Mouse (Mus musculus): ENCODE data around the gene Dpf3.

The Dpf3 gene

DNA sequence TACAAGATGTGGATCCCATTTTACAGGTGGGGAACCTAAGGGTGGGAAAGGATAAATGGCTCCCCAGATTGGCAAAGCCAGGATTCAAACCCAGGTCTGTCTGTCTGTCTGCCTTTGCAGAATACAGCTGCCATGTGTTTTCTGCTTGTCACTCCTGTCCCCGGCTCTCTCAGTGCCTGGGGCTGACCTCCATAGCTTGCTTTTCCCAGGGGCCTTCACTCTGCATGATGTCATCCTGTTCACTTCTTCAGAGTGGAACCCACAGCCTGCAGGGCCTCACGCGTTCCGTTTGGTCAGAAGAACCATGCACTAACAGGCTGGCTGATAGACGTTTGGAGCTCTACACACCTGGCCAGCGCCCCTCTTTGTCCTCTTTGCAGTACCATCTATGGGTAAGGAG is 184.3 kb downstream of the Dpf3 start:
- in situ Hi-C loops (cut with MboI; ENCODE audit: unreplicated experiment in 2 of 2), result no loop called here

DNA sequence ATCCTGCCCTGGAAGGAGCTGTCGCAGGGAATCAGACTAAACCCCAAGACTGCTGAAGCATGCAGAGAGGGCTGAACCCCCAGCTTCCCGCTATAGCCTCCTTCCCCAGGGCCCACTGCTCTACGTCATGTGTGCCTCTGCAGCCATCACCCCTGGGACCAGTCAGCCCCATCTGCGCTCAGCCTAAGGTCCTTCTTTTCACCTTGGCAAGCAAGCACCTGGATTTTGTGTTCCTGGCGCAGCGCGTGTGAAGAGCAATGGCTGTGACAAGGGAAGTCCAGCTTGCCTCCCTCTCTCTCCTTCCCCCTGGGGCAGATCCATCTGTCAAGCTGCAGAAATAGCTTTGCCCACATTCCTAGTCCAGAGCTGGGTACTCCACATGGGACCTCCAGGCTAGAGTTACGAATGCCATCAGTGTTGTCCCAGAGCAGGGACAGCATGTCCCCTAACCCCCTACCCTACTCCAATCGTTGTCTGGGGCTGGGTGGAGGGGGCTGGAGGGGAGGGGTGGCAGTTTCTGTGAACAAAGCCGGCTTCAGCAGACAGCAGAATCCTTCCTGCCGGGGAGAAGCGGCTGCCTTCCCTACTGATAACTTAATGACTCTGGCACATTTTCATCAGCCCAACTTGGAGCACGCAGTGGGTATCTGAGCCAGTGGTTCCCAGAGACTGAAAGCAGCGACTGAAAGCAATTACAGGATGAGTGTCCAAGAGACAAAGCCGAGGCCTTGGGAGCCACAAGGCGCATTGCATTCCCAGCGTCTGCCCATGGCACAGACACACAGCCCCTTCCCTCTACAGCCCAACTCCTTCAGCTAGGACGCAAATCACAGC is 185.0 kb downstream of the Dpf3 start:
- in situ Hi-C loops (cut with MboI; ENCODE audit: unreplicated experiment in 2 of 2), result no loop called here

DNA sequence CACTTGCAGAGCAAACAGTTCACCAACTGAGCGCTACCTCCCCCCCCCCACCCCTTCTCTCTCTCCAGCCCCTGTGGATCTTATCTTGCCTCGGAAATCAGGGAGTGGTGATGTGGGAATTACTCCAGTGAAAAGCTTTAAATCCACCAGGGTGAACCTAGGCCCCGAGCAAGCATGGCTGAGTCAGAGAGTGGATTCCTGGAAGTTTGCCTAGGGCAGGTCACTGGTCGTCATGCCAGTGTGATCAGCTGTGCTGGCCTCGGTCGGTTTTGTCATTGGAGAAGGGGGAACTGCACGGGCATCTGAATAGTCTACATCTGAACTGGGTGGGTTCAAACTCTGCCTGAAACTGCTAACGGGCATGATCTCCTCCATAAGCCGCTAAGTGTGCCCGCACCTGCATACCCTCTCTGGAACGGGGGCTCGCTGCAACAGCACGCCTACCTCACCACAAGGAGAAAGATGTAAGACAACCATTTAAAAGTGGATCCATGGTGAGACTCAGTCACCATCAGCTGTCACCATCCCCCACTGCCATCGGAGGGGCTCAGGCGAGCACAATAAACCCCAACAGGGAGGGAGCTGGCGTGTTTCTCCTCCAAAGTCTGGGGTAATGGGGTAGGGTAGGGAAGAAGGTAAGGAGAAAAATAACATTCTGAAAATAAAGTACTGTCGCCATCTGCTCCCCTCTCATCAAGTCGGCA is 185.7 kb downstream of the Dpf3 start:
- in situ Hi-C loops (cut with MboI; ENCODE audit: unreplicated experiment in 2 of 2), result no loop called here

DNA sequence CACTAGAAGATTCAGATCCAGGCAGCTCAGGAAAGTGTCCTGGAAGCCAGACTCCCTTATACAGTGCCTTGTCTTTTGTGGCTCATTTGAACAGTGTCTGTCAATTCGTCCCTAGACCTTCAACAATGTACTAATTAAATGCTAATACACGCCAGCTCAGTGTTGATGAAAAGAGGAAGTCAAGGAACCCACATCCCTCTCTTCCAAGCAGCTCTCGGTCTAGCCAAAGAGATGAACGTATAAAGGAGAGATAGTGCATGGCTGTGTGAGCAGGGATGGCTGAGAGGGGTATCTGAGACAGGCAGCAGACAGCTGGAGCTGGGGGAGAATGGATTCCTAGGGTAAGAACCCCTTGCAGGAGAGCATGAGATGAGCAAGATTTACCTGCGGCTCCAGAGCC is 189.2 kb downstream of the Dpf3 start:
- in situ Hi-C loops (cut with MboI; ENCODE audit: unreplicated experiment in 2 of 2), result no loop called here

DNA sequence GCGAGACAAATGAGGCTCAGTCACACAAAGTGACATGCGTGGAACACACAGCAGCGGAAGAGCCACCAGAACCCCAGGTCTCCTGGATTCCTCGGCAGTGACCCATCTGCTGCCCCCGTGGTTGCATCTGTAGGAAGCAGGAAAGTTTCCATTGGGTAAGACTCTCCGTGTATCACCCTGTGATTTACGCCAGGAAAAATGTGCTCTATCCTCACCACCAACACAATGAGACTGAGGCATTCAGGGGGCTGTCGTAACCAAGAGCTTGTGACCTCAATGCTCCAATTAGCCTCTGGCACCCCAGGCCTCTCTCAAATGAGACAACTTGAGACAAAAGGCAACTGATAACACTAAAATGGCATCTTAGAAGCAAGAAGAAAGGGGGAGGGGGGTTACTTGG is 192.5 kb downstream of the Dpf3 start:
- in situ Hi-C loops (cut with MboI; ENCODE audit: unreplicated experiment in 2 of 2), result no loop called here

DNA sequence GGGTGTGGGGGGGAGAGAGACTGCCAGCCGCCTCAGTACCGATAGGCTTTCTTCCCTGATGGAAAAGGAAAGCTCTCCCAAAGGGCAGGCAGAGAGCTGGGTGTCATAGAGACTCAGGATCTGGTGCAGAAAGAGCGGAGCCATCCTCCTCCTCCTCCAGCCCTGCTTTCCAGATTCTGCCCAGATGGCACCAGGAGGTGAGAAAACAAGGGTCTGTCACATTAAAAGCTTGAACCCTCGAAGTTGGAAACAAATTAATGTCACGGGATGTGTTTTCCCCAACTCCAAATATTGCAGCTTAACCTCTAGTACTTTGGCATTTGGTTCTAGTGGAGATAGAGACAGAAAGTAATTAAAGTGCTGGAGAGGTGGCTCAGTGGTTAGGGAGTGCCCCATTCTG is 195.6 kb downstream of the Dpf3 start:
- in situ Hi-C loops (cut with MboI; ENCODE audit: unreplicated experiment in 2 of 2), result no loop called here

DNA sequence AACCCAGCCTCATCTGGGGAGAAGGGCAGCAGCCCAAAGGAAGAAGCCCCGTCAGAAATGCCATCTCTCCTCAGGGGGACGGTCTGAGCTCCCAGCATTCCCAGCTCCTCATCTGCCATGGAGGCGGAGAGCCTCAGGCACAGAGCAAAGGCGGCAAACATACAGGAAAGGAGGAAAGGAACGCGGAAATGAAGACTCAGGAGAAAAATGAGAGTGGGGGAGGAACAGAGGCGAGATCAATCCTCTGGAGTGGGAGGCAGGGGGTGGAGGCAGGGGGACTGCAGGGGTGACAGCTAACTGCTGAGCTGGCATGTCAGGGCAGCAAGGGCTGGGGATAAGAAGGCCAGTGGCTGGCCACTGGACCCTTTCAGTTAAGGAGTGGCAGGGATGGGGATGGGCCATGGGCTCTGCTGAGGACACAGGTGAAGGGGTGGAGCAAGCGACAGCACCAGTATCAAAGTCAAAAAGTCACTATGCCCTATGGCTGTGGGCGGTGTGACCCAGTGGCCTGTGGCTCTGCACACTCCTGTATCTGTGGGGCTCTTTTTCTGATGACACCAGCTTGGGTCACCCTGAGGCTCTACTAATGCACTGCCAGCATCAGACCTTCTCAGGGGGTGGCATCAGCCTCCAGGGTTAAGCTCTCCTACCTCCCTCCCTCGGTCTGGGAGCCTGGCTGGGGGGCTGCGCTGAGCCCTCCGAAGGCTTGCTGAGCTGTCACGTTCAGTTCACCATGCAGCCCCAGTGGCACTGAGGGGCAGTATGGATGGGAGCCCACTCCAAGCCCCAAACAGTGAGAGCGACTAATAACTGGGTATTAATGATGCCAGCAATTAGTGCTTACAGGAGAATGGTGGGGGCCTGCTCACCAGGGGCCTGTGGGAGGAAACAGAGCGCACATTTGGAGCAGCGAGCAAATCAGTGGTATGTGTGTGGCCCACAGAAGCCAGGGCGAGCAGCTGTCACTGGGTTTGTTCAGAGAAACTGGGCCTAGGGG is 200.7 kb downstream of the Dpf3 start:
- in situ Hi-C loops (cut with MboI; ENCODE audit: unreplicated experiment in 2 of 2), result no loop called here

DNA sequence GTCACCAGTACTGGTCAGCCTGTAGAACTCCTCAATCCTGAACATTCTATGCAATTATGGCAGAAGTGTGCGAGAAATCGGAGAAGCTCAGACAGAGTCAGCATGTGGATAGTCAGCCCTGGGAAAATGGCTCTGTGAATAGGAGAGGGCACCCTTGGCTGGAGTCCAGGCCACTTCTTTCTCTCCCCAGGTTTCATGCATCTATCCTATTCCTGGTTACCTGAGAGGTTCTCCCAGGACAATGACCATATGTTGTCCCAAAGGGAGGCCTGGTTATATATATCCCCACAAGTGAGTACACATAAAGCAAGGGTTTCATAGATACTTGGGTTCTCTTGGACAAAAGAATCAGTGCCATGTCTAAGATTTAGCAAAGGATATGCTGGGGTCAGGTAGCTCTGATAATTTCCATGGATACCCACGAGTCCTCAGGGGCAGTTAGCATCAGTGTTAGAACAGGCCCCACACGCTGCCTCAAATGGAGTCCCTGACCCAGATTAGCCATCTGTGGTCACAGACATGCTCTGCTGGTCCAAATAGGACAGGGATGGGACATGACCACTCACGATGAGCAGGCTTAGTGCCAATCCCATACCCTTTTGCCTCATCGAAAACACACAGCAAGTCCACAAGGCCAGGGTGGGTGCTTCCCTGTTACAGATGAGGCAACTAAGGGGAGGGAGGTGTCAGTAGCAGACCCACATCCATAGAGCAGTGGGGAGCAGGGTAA is 203.8 kb downstream of the Dpf3 start:
- in situ Hi-C loops (cut with MboI; ENCODE audit: unreplicated experiment in 2 of 2), result no loop called here

DNA sequence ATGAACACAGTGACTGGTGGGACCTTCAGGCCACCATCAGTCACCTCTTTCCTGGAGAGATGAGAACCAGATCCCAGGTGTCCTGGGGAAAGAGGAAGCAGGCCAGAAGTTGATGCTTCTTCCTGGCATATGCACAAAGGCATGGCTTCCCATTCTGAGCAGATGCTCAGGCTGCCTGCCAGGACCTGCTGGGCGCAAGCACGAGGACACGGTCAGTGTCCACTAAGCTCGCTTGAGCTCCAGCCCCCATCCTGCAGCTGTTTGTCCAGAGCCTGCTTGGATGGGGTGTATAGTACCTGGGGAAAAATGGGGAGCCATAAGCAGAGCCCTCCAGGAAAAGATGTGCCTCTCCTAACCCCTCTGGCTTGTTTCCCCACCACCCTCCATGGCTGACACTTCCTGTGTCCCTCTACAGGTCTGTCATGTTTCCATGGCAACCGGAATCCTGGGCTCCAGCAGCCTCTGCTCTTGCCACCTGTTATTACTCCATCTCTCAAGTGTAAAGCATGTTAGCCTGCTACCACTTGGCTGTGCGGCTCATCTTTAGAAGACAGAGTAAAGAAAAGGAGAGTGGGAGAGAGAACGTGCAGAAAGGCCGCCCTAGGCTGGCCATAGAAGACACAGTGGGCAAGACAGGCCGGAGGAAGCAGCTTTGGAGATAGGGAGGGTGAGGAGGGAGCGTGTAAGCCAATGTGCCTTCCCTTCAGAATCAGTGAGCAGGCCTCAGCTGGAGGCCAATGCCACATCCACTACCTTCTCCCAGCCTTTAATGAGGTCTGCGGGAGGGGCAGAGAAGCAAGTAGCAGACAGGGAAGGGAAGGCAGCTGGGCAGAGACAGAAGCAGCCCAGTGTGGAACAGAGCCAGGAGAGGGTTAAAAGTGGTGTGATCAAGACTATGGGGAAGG is 209.7 kb downstream of the Dpf3 start:
- in situ Hi-C loops (cut with MboI; ENCODE audit: unreplicated experiment in 2 of 2), result no loop called here

DNA sequence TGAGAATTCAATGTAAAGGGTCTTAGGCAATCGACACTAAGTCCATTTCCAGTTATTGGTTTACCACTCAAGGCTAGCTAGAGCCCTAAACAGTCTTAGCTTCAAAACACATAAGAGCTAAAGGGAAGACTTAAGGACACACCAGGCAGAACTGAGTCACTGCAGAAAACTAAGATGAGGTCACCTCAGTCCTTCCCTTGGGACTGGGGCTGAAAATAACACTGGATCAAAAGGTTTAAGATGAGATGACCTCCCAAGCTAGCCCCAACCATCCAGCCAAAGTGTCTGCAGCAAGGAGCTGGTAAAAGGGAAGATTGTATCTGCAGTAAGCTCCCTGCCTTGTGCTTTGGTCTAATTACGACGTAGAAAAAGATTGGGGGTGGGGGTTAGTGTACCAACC is 216.3 kb downstream of the Dpf3 start:
- in situ Hi-C loops (cut with MboI; ENCODE audit: unreplicated experiment in 2 of 2), result no loop called here

DNA sequence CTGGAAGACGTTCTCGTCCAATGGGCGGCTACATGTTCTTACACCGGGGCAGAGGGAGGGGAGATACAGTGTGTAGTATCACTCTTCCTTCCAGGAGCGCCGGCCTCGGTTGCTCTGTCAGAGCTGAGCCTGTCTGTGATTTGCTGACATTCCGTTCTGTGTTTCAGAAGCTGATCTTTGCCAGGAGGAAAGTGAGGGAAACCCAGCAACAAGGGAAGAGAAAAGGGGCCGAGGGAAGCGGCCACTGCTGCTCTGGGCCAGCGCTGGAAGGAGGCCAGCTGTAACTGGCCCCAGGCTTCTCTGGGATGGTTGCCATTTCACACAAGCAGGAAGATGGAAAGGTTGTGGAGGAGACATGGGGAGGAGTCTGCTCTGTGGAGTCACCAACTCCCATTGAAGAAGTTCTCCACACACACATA is 219.0 kb downstream of the Dpf3 start:
- in situ Hi-C loops (cut with MboI; ENCODE audit: unreplicated experiment in 2 of 2), result no loop called here

DNA sequence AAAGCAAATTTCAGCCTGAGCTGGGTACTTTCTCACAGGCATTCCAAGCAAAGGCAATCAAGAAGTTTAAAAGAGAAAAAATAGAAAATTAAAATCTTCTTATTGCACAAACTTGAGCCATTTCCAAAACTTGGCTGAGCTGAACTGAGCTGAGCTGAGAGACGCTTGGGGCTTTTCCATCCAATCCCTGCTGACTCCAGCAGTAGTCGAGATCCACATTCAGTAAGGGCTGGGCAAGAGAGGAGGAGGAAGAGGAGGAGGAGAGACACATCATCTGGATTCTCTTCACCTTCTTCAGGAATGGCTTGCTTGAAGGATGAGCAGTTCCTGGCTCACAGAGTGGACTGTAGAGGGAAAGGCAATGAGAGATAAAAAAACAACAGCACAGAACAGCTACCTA is 227.0 kb downstream of the Dpf3 start:
- in situ Hi-C loops (cut with MboI; ENCODE audit: unreplicated experiment in 2 of 2), result no loop called here

DNA sequence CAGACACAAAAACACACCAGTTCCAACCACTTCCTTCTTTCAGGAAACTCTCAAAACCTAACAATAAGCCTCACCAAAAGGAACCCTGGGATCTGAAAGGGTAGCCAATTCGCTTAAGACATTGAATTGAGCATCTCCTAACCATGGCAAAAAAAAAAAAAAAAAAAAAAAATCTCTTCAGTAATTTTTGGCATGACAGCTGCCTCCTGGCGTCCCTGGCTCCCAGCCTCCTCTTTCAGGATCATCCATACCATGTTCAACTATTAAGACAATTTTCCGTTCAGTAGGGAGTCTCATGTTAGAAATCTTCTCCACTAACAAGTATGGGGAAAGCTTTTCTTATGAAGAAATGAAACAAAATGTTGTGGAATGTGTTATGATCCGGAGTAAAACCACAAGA is 233.1 kb downstream of the Dpf3 start:
- in situ Hi-C loops (cut with MboI; ENCODE audit: unreplicated experiment in 2 of 2), result no loop called here

DNA sequence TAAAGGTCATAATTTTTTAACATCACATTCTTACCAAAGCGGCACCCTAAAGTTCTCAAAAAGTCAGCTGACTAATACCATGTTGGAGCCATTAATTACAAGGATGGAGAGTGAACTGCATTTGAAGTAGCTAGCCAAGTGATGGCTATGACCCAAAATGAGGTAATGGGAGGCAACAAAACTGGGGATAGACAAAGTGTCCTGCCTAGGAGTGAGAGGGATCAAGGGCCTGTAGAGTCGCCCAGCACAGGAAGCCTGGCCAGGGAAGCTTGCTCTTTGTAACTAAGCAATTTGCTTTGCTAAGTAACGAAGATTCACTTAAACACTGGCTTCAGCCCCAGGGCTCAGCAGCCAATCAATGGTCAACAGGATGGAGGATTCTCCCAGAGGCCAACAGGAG is 238.4 kb downstream of the Dpf3 start:
- in situ Hi-C loops (cut with MboI; ENCODE audit: unreplicated experiment in 2 of 2), result no loop called here

DNA sequence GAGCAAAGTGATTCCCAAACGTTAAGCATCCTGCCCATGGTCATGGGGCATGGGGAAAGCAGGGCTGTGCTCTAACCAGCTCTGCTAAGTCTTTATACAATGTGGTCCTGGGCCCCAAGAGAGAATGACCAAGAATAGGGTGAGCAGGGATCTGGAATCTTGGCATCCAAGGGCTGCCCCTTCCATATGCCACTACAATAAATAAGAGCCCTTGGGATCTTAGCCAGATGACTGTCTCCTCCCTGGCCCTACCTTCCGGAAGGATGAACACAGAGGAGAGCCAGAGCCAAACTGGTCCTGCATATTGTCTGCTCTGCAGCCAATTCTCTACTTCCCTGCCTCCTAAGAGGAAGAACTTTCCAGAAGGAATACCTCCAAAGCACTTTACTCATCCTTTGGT is 238.9 kb downstream of the Dpf3 start:
- in situ Hi-C loops (cut with MboI; ENCODE audit: unreplicated experiment in 2 of 2), result no loop called here

DNA sequence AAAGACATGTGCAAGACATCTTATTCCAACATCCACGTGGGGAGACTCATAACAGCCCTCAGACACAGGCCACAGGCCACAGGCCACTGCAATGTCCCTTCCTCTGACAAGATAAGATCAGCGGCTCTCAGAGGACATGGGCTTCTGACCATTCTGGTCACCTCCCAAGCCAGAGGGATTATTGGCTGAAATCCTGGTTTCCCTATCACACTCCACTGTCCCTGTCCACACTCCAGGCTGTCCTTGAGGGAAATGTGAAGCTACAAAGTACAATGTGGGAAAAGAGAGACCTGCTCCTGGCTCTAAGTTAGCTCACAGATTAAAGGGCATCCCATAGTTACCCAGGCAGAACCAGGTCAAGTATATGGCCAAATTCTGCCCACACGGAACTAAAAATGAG is 239.8 kb downstream of the Dpf3 start:
- in situ Hi-C loops (cut with MboI; ENCODE audit: unreplicated experiment in 2 of 2), result no loop called here

DNA sequence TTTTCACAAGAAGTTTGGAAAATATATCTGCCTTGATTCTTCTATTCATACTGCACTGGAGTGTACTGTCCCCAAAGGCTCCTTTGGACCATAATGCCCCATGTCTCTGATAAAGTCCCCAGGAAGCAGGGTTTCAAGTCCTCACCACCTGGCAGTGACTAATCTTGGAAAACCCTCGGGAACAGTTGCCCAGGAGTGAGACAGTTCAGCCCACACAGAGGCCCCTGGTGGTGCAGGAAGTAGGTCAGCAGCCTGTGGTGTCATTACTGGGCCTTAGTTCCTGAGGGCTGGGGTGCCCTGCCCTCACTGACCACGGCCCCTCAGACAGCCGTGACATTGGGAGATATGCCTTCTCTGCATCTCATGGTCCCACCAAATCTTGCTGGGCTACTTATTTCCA is 246.5 kb downstream of the Dpf3 start:
- in situ Hi-C loops (cut with MboI; ENCODE audit: unreplicated experiment in 2 of 2), result no loop called here

DNA sequence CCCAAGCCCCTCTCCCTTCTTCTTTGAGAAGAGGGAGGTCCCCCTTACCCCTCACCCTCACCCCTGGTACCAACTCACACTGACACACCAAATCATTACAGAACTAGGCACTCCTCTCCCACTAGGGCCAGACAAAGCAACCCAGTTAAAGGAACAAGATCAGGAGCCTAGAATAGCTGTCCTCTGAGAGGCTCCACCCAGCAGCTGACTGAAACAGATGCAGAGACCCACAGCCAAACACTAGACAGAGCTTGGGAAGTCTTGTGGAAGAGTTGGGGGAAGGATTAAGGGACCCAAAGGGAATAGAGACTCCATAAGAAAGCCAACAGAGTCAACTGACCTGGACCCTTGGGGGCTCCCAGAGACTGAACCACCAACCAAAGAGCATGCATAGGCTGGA is 246.9 kb downstream of the Dpf3 start:
- in situ Hi-C loops (cut with MboI; ENCODE audit: unreplicated experiment in 2 of 2), result no loop called here

DNA sequence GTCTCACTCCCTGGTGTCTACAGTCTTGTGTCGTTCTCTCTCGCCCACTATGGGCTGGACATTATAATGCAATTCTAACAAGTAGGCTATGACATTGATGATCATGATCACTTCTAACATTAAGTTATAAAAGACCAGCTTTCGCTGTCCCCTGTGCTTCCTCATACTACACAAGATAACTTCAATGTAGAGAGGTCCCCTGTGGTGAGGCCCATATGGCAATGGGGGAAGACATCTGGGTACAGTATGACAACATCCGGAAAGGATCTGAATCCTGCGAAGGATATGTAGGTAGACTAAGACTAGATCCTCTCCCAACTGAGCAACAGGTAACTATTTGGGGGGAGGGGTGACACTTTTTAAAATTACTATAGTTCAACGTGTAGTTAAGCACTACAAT is 251.7 kb downstream of the Dpf3 start:
- in situ Hi-C loops (cut with MboI; ENCODE audit: unreplicated experiment in 2 of 2), result no loop called here

All from v-Abl transformed pro-B cells (cell line).